Mouse (Mus musculus): ENCODE results near the gene Kcnn1.

GRCm38 (mm10) chr8:70850132-70850845 is 12.8 kb downstream of the Kcnn1 start:
- TF ChIP-seq CTCF (IDR thresholded peaks at IDR 0.05; ENCODE audit: low read depth, low read length) (no peak), TAL1 (conservative IDR thresholded peaks at IDR 0.05; ENCODE audit: low read depth, low read length) (no peak), GATA1 (IDR thresholded peaks at IDR 0.05; ENCODE audit: borderline replicate concordance, low read length) (no peak), POLR2AphosphoS5 (IDR thresholded peaks at IDR 0.05; ENCODE audit: insufficient replicate concordance, low read depth, low read length) (no peak)
